Mouse (Mus musculus) liver, embryonic 13.5 days (tissue): Measurements from ENCODE around the gene Scgb1b30. TPM values are rescaled to one million over a fixed set of nuclear protein-coding genes. Genes with fewer than 3 reads are reported as not detected.

Source experiments
- ATAC-seq: fragments of 200-750 bp; cut with Nextera tagmentation; 2 replicates; pipeline ENCODE4 v1.8.0; 2017; ENCODE audit warnings: low read depth, mild to moderate bottlenecking, moderate number of reproducible peaks, moderate library complexity
- DNase-seq: peaks from one replicate; pipeline ENCODE4 v3.0.0; 2022
- H3K27ac ChIP-seq: fragments of 300-500 bp; sonication (generic); 2 replicates; pipeline ENCODE4 v1.5.1; 2015; ENCODE audit warnings: moderate library complexity, mild to moderate bottlenecking, inconsistent platforms
- H3K27me3 ChIP-seq: fragments of 300-500 bp; sonication (generic); 2 replicates; pipeline ENCODE4 v1.6.1; 2015; ENCODE audit warnings: mild to moderate bottlenecking, inconsistent platforms
- H3K36me3 ChIP-seq: fragments of 300-500 bp; sonication (generic); 2 replicates; pipeline ENCODE4 v1.6.1; 2015; ENCODE audit warnings: mild to moderate bottlenecking, inconsistent platforms
- H3K4me1 ChIP-seq: fragments of 300-500 bp; sonication (generic); replicated peaks from 2 replicates; pipeline ENCODE4 v1.6.1; 2015; ENCODE audit warnings: inconsistent platforms
- H3K4me2 ChIP-seq: fragments of 300-500 bp; sonication (generic); 2 replicates; pipeline ENCODE4 v1.6.1; 2015; ENCODE audit warnings: inconsistent platforms, mild to moderate bottlenecking, moderate library complexity
- H3K4me3 ChIP-seq: fragments of 300-500 bp; sonication (generic); replicated peaks from 2 replicates; pipeline ENCODE4 v1.5.1; 2015; ENCODE audit warnings: mild to moderate bottlenecking, inconsistent platforms
- H3K9ac ChIP-seq: fragments of 300-500 bp; sonication (generic); 2 replicates; pipeline ENCODE4 v1.6.1; 2015; ENCODE audit warnings: mild to moderate bottlenecking, inconsistent platforms
- H3K9me3 ChIP-seq: fragments of 300-500 bp; sonication (generic); replicated peaks from 2 replicates; pipeline ENCODE4 v1.6.1; 2016; ENCODE audit warnings: inconsistent platforms
- WGBS: fragments of 180-500 bp; shearing (Covaris S2); methylation state at CpG from one replicate; pipeline ENCODE4 v1.1.7; 2015; ENCODE audit not compliant: insufficient replicate concordance; 5-methylcytosine and 5-hydroxymethylcytosine counted together
- polyA plus RNA-seq: library from polyadenylated mRNA; unstranded; fragments of >200 nt; fragmentation: Nextera tagmentation; extraction: Ambion mirVana; gene quantifications from 2 replicates; pipeline ENCODE4 v1.2.1, GENCODE M21; 2015

The Scgb1b30 gene
- polyA plus RNA-seq, 1 experiment from 2014 or later: not detected

DNA sequence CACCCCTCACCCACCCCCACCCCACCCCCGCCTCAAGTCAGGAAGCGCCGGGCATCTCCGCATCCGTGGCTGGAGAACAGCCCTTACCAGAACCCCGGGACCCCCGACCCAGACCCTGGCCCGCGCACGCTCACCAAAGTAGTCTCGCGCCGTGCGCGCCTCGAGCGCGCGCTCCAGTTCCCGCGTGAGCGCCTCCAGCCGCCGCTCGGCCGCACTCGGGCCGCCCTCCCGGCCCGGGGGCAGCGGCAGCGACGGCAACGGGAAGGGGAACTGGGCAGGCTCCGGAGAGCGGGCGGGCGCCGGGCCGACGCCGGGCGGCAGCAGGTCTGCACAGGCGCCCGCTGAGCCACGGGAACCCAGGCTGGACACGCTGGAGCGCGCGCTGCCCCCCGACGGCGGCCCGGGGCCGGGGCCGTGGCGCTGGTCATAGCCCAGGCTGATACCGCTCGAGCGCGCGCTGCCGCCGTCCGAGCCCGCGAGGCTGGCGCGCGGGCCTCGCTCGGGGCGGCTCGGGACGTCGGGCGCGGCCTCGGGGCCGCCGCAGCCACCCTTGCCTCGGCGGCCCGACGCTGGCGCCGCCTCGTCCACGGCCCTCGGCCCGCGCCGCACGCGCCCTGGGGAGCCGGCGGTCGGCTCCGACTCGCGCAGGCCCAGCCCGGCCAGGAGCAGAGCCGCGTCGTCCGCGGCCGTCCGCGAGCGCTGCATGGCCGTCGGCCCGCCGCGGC lies 37.3 kb downstream of the Scgb1b30 start:
- no peak for DNase-seq
- H3K27me3 ChIP-seq: peaks cover 53% of the 10 kb centered on the region

DNA sequence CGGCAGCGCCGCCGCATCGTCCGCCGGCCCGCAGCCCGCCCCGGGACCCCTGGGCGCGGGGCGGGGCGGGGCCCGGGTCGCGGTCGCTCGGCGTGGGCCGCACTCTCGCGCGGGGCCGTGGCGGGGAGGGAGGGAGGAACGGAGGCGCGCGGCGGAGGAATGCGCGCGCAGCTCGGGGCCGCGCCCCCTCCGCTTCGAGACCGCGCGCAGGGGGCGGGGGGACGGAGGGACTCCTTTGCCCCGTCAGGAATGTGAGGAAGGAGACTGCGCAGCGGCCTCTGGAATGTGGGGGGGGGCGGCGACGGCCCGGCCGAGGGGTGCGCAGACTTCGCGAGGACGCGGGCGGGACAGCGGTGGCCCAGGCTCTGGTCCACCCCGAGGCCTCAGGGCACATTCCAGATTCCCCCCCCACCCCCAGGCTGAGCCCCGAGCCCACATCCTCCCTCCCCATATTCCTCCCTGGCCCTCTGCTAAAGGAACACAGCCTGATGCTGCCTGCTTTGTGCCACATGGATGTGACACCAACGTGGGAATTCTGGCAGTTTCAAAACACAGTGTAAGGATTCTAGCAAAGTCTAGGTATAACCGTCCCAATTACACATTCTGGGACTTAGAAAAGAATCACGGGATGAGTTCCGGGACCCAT lies 38.0 kb downstream of the Scgb1b30 start, which contains the start of gene Wtip:
TSS of gene Wtip (minus strand) at position 152 of the 646 bp plus-strand sequence.
- 5% methylated on average over 27 of the region's 65 CpGs for WGBS
- H3K9ac ChIP-seq: peak within 1 kb of the TSS; percentile 65
- H3K27me3 ChIP-seq: peaks cover 53% of the 10 kb centered on the region
- no peak for DNase-seq
- ATAC-seq: peak; percentile 73
- H3K4me3 ChIP-seq: peak within 1 kb of the TSS; percentile 61
- no peaks in the 10 kb centered on the region for H3K36me3 ChIP-seq
- no peak within 1 kb of the TSS for H3K27ac ChIP-seq
- 0 out of 2 replicates have a peak, but pooled peaks cover 2% of the 10 kb centered on the region for H3K4me1 ChIP-seq
- no peaks in the 10 kb centered on the region for H3K9me3 ChIP-seq
- H3K4me2 ChIP-seq: peak within 1 kb of the TSS; percentile 62

More for the DNA sequence above, 37.3 kb downstream of the Scgb1b30 start:
- peak overlapping the region; percentile 62 for H3K4me2 ChIP-seq
- peak; percentile 57 for ATAC-seq
- WGBS: under 1% methylated on average over 72 of the region's 116 CpGs
- H3K9ac ChIP-seq: peak overlapping the region; percentile 65
- 0 out of 2 replicates have a peak, but pooled peaks cover 2% of the 10 kb centered on the region for H3K4me1 ChIP-seq
- H3K9me3 ChIP-seq: no peaks in the 10 kb centered on the region
- no peak overlapping the region for H3K27ac ChIP-seq
- no peaks in the 10 kb centered on the region for H3K36me3 ChIP-seq
- H3K4me3 ChIP-seq: peak overlapping the region; percentile 61

DNA sequence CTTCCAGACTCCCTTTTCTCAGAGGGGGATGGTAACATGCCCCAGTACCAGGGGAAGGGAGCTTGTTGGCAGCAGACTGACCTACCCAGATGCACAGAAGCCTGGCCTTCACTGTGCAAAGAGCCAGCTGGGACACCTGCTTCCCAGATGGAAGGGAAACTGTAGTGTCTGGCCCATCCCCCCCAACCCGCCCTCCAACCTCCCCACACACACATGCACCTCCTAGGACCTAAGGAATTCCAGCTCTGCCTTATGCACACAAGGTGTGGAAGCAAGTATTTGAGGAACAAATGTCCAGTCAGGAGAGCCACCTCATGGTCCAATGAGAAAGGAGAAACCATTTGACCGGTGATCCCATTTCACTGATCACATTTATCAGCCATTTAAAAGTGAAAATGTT lies 39.1 kb downstream of the Scgb1b30 start:
- Histone ChIP-seq H3K4me1 (0 out of 2 replicates have a peak, but pooled peaks cover 2% of the 10 kb centered on the region), H3K27me3 (peaks cover 53% of the 10 kb centered on the region), H3K27ac (no peak overlapping the region), H3K9me3 (no peaks in the 10 kb centered on the region), H3K9ac (no peak overlapping the region), H3K36me3 (no peaks in the 10 kb centered on the region), H3K4me3 (no peak overlapping the region), H3K4me2 (no peak overlapping the region)
- no peak for DNase-seq
- no peak for ATAC-seq
- WGBS: 64% methylated on average over 2 of the region's 2 CpGs

DNA sequence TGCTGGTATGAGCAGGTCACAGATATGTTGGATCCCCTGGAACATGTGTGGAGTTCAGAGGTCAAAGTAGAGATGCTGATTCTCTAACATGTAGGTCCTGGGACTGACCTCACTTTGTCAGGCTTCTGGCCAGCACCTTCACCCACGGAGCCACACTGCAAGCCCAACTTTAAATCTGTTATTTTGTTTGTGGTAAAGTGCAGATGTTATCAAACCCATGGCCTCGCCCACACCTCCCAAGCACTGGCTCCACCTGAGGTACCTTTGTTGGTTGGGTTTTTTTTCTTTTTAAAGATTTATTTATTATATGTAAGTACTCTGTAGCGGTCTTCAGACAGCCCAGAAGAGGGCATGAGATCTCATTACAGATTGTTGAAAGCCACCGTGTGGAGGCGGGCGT lies 44.3 kb downstream of the Scgb1b30 start:
- Histone ChIP-seq H3K9ac (no peak overlapping the region), H3K36me3 (peaks cover 45% of the 10 kb centered on the region), H3K9me3 (no peaks in the 10 kb centered on the region), H3K4me2 (no peak overlapping the region), H3K4me1 (no peaks in the 10 kb centered on the region), H3K4me3 (no peak overlapping the region), H3K27me3 (peaks cover 9% of the 10 kb centered on the region), H3K27ac (no peak overlapping the region)
- 69% methylated on average over 6 of the region's 6 CpGs for WGBS
- ATAC-seq: no peak
- DNase-seq: no peak

DNA sequence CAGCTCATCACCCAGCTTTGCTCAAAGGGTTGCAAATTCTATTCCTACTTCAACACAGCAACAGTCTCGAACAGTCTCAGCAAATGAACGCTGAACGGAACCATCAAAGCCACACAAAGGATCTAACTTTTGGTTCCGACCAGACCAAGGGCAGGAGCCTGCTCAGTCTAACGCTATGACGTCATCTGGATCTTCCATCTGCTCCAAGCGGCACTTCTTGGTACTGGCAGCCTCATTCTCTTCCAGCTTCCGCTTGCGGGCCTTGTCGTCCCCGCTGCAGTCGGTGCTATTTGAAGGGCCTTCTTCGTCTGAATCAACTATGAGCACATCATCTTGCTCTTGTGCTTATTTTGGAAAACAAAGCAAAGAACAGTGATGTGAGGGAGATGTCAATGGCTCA lies 45.9 kb downstream of the Scgb1b30 start:
- Histone ChIP-seq H3K36me3 (peaks cover 61% of the 10 kb centered on the region), H3K4me3 (no peak overlapping the region), H3K4me2 (no peak overlapping the region), H3K9ac (no peak overlapping the region), H3K4me1 (0 out of 2 replicates have a peak, but pooled peaks cover 4% of the 10 kb centered on the region), H3K27ac (no peak overlapping the region), H3K27me3 (no peaks in the 10 kb centered on the region), H3K9me3 (no peaks in the 10 kb centered on the region)
- 89% methylated on average over 13 of the region's 13 CpGs for WGBS
- DNase-seq: no peak
- no peak for ATAC-seq

DNA sequence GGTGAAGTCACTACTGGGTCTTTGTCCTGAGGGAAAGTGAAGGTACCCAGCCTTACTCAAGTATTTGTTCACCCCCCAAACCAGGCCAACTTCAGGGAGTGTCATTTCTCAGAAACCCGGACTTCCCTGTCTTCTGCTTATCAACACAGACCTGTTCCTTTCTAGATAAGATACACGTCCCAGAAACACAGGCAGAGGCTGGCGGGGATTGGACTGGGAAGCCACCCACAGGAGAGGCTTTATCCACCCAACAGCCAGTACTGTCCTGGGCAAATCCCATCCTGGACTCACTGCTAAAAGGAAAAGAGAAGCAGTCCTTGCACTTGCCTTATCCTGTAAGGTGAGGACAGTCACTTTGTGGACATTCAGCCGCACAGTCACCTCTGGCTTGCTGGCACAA lies 52.0 kb downstream of the Scgb1b30 start:
- Histone ChIP-seq H3K4me3 (peak overlapping the region; percentile 13; the same call in 1 of the 2 replicates), H3K9ac (peak overlapping the region; percentile 49; the same call in 1 of the 2 replicates), H3K4me2 (peak overlapping the region; percentile 52), H3K27me3 (no peaks in the 10 kb centered on the region), H3K4me1 (peaks cover 29% of the 10 kb centered on the region), H3K9me3 (no peaks in the 10 kb centered on the region), H3K36me3 (peaks cover 99% of the 10 kb centered on the region), H3K27ac (peak overlapping the region; percentile 71)
- peak; percentile 70 for DNase-seq
- peak; percentile 90 for ATAC-seq
- WGBS: 27% methylated on average over 4 of the region's 4 CpGs

Other genes with a start within 250 kb of the Scgb1b30 start
- not detected in 2 replicates for gene Scgb2b26, start 150.4 kb upstream of the Scgb1b30 start, polyA plus RNA-seq
- not detected in 2 replicates for gene Scgb2b27, start 81.5 kb upstream of the Scgb1b30 start, polyA plus RNA-seq
- not detected in 2 replicates for gene Scgb1b27, start 73.9 kb upstream of the Scgb1b30 start, polyA plus RNA-seq
- 0.34 and 0.58 TPM in 2 replicates for gene Wtip, start 37.8 kb downstream of the Scgb1b30 start, polyA plus RNA-seq
- gene Uba2, start 74.2 kb downstream of the Scgb1b30 start, polyA plus RNA-seq: 131 and 146 TPM in 2 replicates
- gene Pdcd2l, start 101.2 kb downstream of the Scgb1b30 start, polyA plus RNA-seq: 31.8 and 32.1 TPM in 2 replicates
- 137 and 150 TPM in 2 replicates for gene Gpi1, start 134.9 kb downstream of the Scgb1b30 start, polyA plus RNA-seq
- not detected in 2 replicates for gene Gm6096, start 155.6 kb downstream of the Scgb1b30 start, polyA plus RNA-seq
- gene 4931406P16Rik, start 218.1 kb downstream of the Scgb1b30 start, polyA plus RNA-seq: 11.0 and 19.0 TPM in 2 replicates